Mouse (Mus musculus) ES-Bruce4 (cell line): ENCODE data around the gene Fes.

Experiments used
- CTCF ChIP-seq: IDR thresholded peaks from one replicate; pipeline ENCODE4 v1.8.1; 2011; ENCODE audit warnings: low read depth, low read length
- POLR2A ChIP-seq: IDR thresholded peaks from one replicate; pipeline ENCODE4 v1.8.1; 2011; ENCODE audit warnings: low read length; ENCODE audit not compliant: insufficient read depth

- no peak for TF ChIP-seq CTCF
- TF ChIP-seq POLR2A = no peak
Measured at GRCm38 (mm10) chr7:80435594-80435993, 47.8 kb upstream of the Fes start.
